Mouse (Mus musculus): Measurements from ENCODE around the gene Lsp1. TPM values are rescaled to one million over a fixed set of nuclear protein-coding genes. Genes with fewer than 3 reads are reported as not detected.
A peak's percentile ranks its signal among the peaks of the same experiment; 100 is the strongest.

Gene Lsp1
- polyA plus RNA-seq, 1 experiment from 2014 or later = 49.6 TPM

DNA sequence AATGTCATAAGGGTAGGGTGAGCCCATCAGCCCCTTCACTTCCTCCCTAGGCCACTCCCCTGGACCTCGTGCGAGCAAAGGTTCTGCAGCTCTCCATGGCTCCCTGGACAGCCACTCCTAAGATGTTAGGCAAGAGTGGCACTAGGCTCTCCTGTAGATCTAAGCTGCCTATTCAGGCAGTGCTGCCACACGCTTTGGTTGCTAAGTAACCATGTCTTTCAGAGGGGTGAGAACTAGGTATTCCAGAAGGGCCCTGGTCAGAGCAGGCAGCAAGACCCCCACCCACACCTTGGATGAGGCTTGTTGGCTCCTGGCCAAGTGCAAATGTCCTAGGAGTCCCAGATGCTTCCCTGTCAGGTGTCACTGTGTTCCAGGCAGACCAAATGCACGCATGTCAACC is 45.9 kb downstream of the Lsp1 start:
- 43% methylated on average over 4 of the region's 4 CpGs for WGBS
- peaks cover 38% of the 10 kb centered on the region for H3K4me1 ChIP-seq (replicated peaks)
- H3K27ac ChIP-seq = no peak overlapping the region
- no peak overlapping the region for H3K9ac ChIP-seq
- H3K27me3 ChIP-seq = no peaks in the 10 kb centered on the region
- no peaks in the 10 kb centered on the region for H3K9me3 ChIP-seq (replicated peaks)
- H3K36me3 ChIP-seq = no peaks in the 10 kb centered on the region
- no peak overlapping the region for H3K4me2 ChIP-seq
- H3K4me3 ChIP-seq = no peak overlapping the region
- ATAC-seq (replicated peaks; ENCODE audit: insufficient number of reproducible peaks, insufficient read depth, low FRiP score, low read depth) = no peak

- Histone ChIP-seq H3K36me3 (no peaks in the 10 kb centered on the region), H3K27me3 (no peaks in the 10 kb centered on the region), H3K4me2 (no peak overlapping the region), H3K9ac (no peak overlapping the region), H3K9me3 (replicated peaks) (no peaks in the 10 kb centered on the region), H3K4me1 (replicated peaks) (peaks cover 38% of the 10 kb centered on the region), H3K27ac (no peak overlapping the region), H3K4me3 (no peak overlapping the region)
- no peak for ATAC-seq (replicated peaks; ENCODE audit: insufficient number of reproducible peaks, insufficient read depth, low FRiP score, low read depth)
- 91% methylated on average over 9 of the region's 9 CpGs for WGBS
These were observed 46.8 kb downstream of the Lsp1 start for GRCm38 (mm10) chr7:142507453-142507852.

- Histone ChIP-seq H3K4me3 (no peak overlapping the region), H3K27me3 (no peaks in the 10 kb centered on the region), H3K27ac (peak overlapping the region; percentile 62), H3K9me3 (replicated peaks) (no peaks in the 10 kb centered on the region), H3K9ac (no peak overlapping the region), H3K4me1 (replicated peaks) (peaks cover 38% of the 10 kb centered on the region), H3K4me2 (no peak overlapping the region), H3K36me3 (no peaks in the 10 kb centered on the region)
- ATAC-seq (replicated peaks; ENCODE audit: insufficient number of reproducible peaks, insufficient read depth, low FRiP score, low read depth) = no peak
- WGBS = 53% methylated on average over 14 of the region's 14 CpGs
These were observed 48.9 kb downstream of the Lsp1 start for GRCm38 (mm10) chr7:142509518-142509917.

- no peak overlapping the region for H3K4me2 ChIP-seq
- H3K9me3 ChIP-seq (replicated peaks) = no peaks in the 10 kb centered on the region
- no peak overlapping the region for H3K4me3 ChIP-seq
- no peaks in the 10 kb centered on the region for H3K27me3 ChIP-seq
- H3K27ac ChIP-seq = peak overlapping the region; percentile 62
- H3K4me1 ChIP-seq (replicated peaks) = peaks cover 38% of the 10 kb centered on the region
- ATAC-seq (replicated peaks; ENCODE audit: insufficient number of reproducible peaks, insufficient read depth, low FRiP score, low read depth) = 0 out of 2 replicates have a peak, but pooled peaks have one; percentile 52
- WGBS = 27% methylated on average over 12 of the region's 12 CpGs
- H3K36me3 ChIP-seq = no peaks in the 10 kb centered on the region
- H3K9ac ChIP-seq = no peak overlapping the region
These were observed 49.6 kb downstream of the Lsp1 start for GRCm38 (mm10) chr7:142510021-142510777.

DNA sequence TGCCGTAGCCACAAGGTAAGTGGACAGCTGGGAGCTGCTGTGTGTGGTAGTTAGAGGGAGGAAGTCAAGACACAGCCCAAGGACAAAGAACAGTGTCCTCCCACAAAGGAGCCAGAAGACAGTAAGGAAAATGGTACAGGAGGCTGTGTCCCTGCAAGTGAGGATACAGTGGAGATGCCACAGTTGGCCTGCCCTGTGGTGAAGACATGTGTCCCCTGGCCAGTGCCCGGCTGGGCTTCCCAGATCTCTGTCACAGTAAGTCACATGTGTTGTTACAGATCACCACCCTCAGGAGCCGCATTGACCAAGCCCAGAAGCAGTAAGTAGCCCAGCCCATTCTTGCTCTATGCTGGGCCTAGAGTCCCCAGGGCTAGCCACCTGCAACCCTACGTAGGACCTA is 53.4 kb downstream of the Lsp1 start:
- no peak overlapping the region for H3K27ac ChIP-seq

DNA sequence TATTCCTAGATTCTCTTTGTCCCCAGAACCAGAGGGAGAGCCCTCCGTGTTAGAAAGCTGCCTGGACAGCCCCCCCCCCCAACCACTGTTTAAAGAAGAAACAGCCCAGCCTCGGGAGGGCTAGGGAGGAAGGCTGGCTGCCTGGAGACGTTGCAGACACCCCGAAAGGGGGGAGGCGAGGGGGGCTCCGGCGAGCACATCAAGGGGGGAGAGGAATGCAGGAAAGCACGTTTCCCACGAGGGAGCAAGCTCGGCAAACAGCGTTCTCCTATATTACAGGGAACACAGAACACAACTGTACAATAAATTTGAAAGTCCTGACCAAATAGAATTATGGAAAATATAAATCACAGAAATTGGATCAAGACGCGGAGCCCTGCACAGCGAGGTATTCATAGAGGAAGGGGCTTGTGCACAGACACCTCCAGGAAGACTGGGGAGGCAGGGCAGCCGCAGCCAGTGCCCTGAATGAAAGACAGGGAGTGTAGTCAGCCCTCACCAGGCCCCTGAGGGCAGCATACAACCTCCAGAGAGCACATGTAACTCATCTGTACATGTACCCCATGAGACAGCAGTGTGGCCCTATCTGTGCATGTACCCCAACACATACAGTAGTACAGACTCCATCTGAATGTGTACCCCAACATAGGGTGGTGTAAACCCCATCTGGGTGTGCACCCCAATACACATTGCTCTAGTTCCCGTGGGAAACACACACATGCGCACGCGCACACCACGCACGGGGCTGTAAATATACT is 55.8 kb downstream of the Lsp1 start:
- H3K4me1 ChIP-seq (replicated peaks) = peaks cover 26% of the 10 kb centered on the region
- H3K27ac ChIP-seq = peak overlapping the region; percentile 76
- no peaks in the 10 kb centered on the region for H3K9me3 ChIP-seq (replicated peaks)
- H3K4me2 ChIP-seq = peak overlapping the region; percentile 28
- no peaks in the 10 kb centered on the region for H3K27me3 ChIP-seq
- WGBS = 40% methylated on average over 21 of the region's 21 CpGs
- H3K4me3 ChIP-seq = no peak overlapping the region
- ATAC-seq (replicated peaks; ENCODE audit: insufficient number of reproducible peaks, insufficient read depth, low FRiP score, low read depth) = peak; percentile 61
- 0 out of 2 replicates have a peak overlapping the region, but pooled peaks have one; percentile 5 for H3K9ac ChIP-seq
- H3K36me3 ChIP-seq = no peaks in the 10 kb centered on the region

More for the DNA sequence above, 53.4 kb downstream of the Lsp1 start:
- ATAC-seq (replicated peaks; ENCODE audit: insufficient number of reproducible peaks, insufficient read depth, low FRiP score, low read depth) = no peak
- Histone ChIP-seq H3K4me3 (no peak overlapping the region), H3K4me1 (replicated peaks) (peaks cover 40% of the 10 kb centered on the region), H3K9ac (no peak overlapping the region), H3K27me3 (no peaks in the 10 kb centered on the region), H3K9me3 (replicated peaks) (no peaks in the 10 kb centered on the region), H3K4me2 (no peak overlapping the region), H3K36me3 (no peaks in the 10 kb centered on the region)
- WGBS = 74% methylated on average over 4 of the region's 4 CpGs

GRCm38 (mm10) chr7:142517531-142517930 is 56.9 kb downstream of the Lsp1 start:
- Histone ChIP-seq H3K36me3 (no peaks in the 10 kb centered on the region), H3K4me2 (no peak overlapping the region), H3K27me3 (no peaks in the 10 kb centered on the region), H3K9me3 (replicated peaks) (no peaks in the 10 kb centered on the region), H3K27ac (no peak overlapping the region; the same call in 1 of the 2 replicates), H3K9ac (no peak overlapping the region), H3K4me3 (no peak overlapping the region), H3K4me1 (replicated peaks) (peaks cover 30% of the 10 kb centered on the region)
- WGBS = 25% methylated on average over 3 of the region's 3 CpGs
- no peak for ATAC-seq (replicated peaks; ENCODE audit: insufficient number of reproducible peaks, insufficient read depth, low FRiP score, low read depth)

DNA sequence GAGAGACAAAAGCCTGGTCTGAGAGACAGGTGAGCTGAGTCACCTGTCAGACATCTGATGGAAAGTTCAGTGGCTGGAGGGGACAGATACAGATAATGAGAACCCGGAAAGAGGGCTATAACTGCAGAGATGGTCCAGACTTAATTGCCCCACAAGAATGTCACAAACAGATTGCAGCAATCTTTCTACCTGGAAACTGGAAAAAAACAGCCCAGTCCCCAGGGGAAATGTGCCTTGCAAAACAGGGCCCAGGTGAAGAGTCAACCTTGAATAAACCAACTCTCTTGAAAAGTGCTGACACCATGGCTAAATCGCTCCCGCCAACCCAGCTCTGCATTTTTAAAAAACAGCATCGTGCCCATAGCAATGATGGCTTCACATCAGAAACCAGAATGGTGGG is 59.7 kb downstream of the Lsp1 start:
- Histone ChIP-seq H3K4me1 (replicated peaks) (peaks cover 50% of the 10 kb centered on the region), H3K27ac (no peak overlapping the region)
- WGBS = 90% methylated on average over 4 of the region's 4 CpGs

GRCm38 (mm10) chr7:142522352-142522751 is 61.7 kb downstream of the Lsp1 start:
- Histone ChIP-seq H3K27ac (peak overlapping the region; percentile 88), H3K27me3 (no peaks in the 10 kb centered on the region), H3K9ac (0 out of 2 replicates have a peak overlapping the region, but pooled peaks have one; percentile 25), H3K4me3 (no peak overlapping the region), H3K4me2 (no peak overlapping the region), H3K9me3 (replicated peaks) (no peaks in the 10 kb centered on the region), H3K4me1 (replicated peaks) (peaks cover 46% of the 10 kb centered on the region), H3K36me3 (no peaks in the 10 kb centered on the region)
- 31% methylated on average over 4 of the region's 4 CpGs for WGBS
- ATAC-seq (replicated peaks; ENCODE audit: insufficient number of reproducible peaks, insufficient read depth, low FRiP score, low read depth) = no peak

More for the DNA sequence above, 59.7 kb downstream of the Lsp1 start:
- no peak for ATAC-seq (replicated peaks; ENCODE audit: insufficient number of reproducible peaks, insufficient read depth, low FRiP score, low read depth)
- no peak overlapping the region for H3K4me3 ChIP-seq
- no peak overlapping the region for H3K9ac ChIP-seq
- H3K27me3 ChIP-seq = no peaks in the 10 kb centered on the region
- H3K9me3 ChIP-seq (replicated peaks) = no peaks in the 10 kb centered on the region
- no peak overlapping the region for H3K4me2 ChIP-seq
- no peaks in the 10 kb centered on the region for H3K36me3 ChIP-seq

GRCm38 (mm10) chr7:142523200-142523990 is 62.8 kb downstream of the Lsp1 start:
- Histone ChIP-seq H3K27me3 (no peaks in the 10 kb centered on the region), H3K4me2 (peak overlapping the region; percentile 6; the same call in 1 of the 2 replicates), H3K4me3 (no peak overlapping the region), H3K27ac (peak overlapping the region; percentile 88), H3K9me3 (replicated peaks) (no peaks in the 10 kb centered on the region), H3K4me1 (replicated peaks) (peaks cover 42% of the 10 kb centered on the region), H3K36me3 (no peaks in the 10 kb centered on the region), H3K9ac (peak overlapping the region; percentile 35; the same call in 1 of the 2 replicates)
- ATAC-seq (replicated peaks; ENCODE audit: insufficient number of reproducible peaks, insufficient read depth, low FRiP score, low read depth) = no peak
- 18% methylated on average over 17 of the region's 17 CpGs for WGBS

Data from heart, embryonic 15.5 days (tissue).